Mouse (Mus musculus): ENCODE measurements around the gene Olfr150. TPM values are rescaled to one million over a fixed set of nuclear protein-coding genes. Genes with fewer than 3 reads are reported as not detected.
"Not testable (repeated sequence)": the region's sequence is repeated elsewhere in the genome, so short reads cannot be mapped to it uniquely, and the experiment has no call there.

Gene Olfr150
- not detected in 2 replicates for polyA plus RNA-seq (2015; fragmentation: Nextera tagmentation; extraction: Ambion mirVana)

DNA sequence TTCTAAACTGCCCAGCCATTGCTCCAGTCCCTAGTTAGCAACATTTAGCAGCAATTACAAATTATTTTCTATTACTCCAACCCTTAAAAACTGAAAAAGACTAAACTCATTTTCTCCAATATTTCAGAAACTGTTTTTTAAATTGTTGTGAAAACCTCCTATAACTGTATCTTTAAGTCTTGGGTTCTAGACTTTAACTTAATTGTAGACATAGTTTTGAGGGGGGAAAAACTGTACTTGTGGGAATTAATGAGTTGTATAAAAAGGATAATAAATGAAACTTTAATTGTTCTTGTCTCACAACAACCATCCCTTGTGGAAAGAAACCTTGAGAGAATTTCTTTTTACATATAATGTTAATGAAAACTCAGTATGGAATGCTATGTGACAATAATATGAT, at the start of gene Olfr150:
Olfr150 (plus strand) TSS at position 301 of the 400 bp plus-strand sequence.
- Histone ChIP-seq H3K9ac (no peak within 1 kb of the TSS), H3K4me3 (no peak within 1 kb of the TSS), H3K27me3 (no peaks in the 10 kb centered on the region), H3K27ac (replicated peaks) (no peak within 1 kb of the TSS), H3K4me1 (replicated peaks) (no peaks in the 10 kb centered on the region), H3K9me3 (no peaks in the 10 kb centered on the region), H3K36me3 (no peaks in the 10 kb centered on the region), H3K4me2 (no peak within 1 kb of the TSS)
- ATAC-seq (ENCODE audit: low read depth), result no peak

DNA sequence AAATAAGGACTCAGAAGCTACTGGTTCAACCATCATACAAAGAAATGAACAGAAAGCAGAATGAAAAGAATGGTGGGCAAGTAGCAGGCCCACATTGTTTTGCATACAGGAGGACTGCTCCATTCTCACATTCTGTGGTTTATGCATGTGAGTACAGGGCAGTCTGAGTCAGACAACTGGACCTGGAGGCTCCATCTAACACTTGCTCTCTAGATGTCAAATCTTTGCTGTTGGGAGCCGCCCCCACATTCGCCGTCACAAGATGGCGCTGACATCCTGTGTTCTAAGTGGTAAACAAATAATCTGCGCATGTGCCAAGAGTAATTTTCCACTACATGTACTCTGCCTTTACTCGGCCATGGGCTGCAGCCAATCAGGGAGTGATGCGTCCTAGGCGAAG, 29.7 kb upstream of the Olfr150 start:
- WGBS, result 89% methylated on average over 7 of the region's 8 CpGs
- not testable (repeated sequence) for H3K27me3 ChIP-seq; H3K4me1 ChIP-seq (replicated peaks); H3K9me3 ChIP-seq; H3K27ac ChIP-seq (replicated peaks); H3K9ac ChIP-seq; H3K36me3 ChIP-seq; H3K4me2 ChIP-seq; ATAC-seq (ENCODE audit: low read depth); H3K4me3 ChIP-seq

DNA sequence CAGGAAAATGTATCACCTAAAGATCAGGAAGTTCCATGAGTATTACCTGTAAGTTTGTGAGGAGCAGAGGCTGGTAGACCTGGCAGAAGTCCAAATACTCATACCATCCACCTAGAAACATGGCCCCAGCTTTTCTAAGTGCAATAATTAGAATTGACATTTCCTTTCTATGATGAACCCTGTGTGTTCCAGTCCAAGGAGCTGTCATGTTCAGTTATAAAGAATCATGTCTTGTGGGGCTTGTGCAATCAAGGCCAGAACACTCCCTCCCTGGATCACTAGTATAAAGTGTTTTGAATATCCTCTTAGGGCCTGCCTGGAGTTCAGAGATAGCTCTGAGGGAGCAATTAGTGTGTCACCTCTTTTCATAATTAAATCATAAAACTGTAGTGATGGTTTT, 23.8 kb upstream of the Olfr150 start, which contains the start of gene Olfr149:
Olfr149 (minus strand) TSS at position 101 of the 400 bp plus-strand sequence.
- Histone ChIP-seq H3K27ac (replicated peaks) (no peak within 1 kb of the TSS), H3K4me1 (replicated peaks) (no peaks in the 10 kb centered on the region), H3K4me3 (no peak within 1 kb of the TSS), H3K27me3 (no peaks in the 10 kb centered on the region), H3K9ac (no peak within 1 kb of the TSS), H3K9me3 (no peaks in the 10 kb centered on the region), H3K36me3 (no peaks in the 10 kb centered on the region), H3K4me2 (no peak within 1 kb of the TSS)
- no peak for ATAC-seq (ENCODE audit: low read depth)

DNA sequence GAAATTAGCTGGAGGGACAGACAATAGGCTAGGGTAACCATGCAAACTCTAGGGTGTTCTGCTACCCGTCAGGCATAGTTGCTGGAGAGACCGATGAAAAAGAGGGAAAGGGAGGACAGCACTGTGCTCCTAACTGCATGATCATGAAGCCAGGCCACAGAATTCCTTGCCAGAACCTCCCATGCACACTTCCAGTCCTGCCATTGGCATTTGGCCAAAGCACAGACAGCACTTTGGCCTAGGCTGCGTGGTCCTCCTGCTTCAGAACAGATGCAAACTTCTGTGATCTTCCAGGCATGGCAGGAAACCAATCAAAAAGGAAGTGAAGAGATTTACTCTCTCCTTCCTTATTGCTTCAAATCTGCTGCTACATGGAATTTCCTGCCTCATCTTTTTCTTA, 21.8 kb upstream of the Olfr150 start:
- H3K27me3 ChIP-seq, result no peaks in the 10 kb centered on the region
- H3K27ac ChIP-seq (replicated peaks), result no peak overlapping the region
- no peak overlapping the region for H3K4me2 ChIP-seq
- ATAC-seq (ENCODE audit: low read depth), result no peak
- H3K9ac ChIP-seq, result no peak overlapping the region
- H3K4me3 ChIP-seq, result no peak overlapping the region
- WGBS, result 73% methylated on average over 3 of the region's 3 CpGs
- no peaks in the 10 kb centered on the region for H3K4me1 ChIP-seq (replicated peaks)
- no peaks in the 10 kb centered on the region for H3K9me3 ChIP-seq
- no peaks in the 10 kb centered on the region for H3K36me3 ChIP-seq

DNA sequence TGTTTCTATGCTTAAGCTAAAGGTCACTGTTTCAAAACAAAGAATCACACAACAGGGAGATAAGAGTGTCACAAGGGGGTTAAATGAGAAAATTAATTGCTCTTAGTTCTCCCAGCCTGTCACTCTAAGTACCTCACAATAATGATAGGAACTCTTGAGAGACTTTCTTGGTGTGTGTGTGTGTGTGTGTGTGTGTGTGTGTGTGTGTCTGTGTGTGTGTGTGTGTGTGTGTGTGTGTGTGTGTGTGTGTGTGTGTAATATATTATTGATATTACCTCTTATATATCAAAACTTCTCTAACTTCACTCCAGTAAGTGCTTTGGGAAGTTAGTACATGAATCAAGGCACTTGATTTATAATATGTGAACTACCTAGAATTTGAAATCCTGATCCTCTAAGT, 19.7 kb upstream of the Olfr150 start, which contains the start of gene Olfr965:
Olfr965 (plus strand) TSS at position 301 of the 400 bp plus-strand sequence.
- ATAC-seq (ENCODE audit: low read depth), result no peak
- no peaks in the 10 kb centered on the region for H3K27me3 ChIP-seq
- H3K4me2 ChIP-seq, result no peak within 1 kb of the TSS
- H3K9ac ChIP-seq, result no peak within 1 kb of the TSS
- H3K4me3 ChIP-seq, result no peak within 1 kb of the TSS
- no peaks in the 10 kb centered on the region for H3K4me1 ChIP-seq (replicated peaks)
- no peak within 1 kb of the TSS for H3K27ac ChIP-seq (replicated peaks)
- no peaks in the 10 kb centered on the region for H3K36me3 ChIP-seq
- H3K9me3 ChIP-seq, result no peaks in the 10 kb centered on the region

DNA sequence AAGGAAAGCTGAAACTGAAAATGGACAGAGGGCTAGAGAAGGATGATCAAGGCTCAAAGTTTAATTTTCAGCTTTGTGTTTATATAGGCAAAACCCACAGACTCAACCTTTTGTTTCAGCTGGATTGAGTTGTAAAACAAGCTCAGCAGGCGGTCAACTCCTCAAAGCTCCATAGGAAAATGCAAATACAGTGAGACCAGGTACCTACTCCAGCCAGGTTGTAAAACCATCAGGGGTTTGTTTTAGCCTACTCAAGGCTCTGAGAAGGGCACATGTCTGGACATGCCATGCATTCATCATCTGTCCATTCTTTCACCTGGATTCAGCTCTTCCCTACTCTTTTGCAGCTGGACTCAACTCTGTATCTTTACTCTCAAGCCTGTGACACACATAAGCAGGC, 10.0 kb downstream of the Olfr150 start:
- Histone ChIP-seq H3K4me1 (replicated peaks) (no peaks in the 10 kb centered on the region), H3K27ac (replicated peaks) (no peak overlapping the region), H3K4me2 (no peak overlapping the region), H3K9me3 (no peaks in the 10 kb centered on the region), H3K27me3 (no peaks in the 10 kb centered on the region), H3K9ac (no peak overlapping the region), H3K36me3 (no peaks in the 10 kb centered on the region), H3K4me3 (no peak overlapping the region)
- WGBS, result 89% methylated on average over 1 of the region's 1 CpGs
- ATAC-seq (ENCODE audit: low read depth), result no peak

DNA sequence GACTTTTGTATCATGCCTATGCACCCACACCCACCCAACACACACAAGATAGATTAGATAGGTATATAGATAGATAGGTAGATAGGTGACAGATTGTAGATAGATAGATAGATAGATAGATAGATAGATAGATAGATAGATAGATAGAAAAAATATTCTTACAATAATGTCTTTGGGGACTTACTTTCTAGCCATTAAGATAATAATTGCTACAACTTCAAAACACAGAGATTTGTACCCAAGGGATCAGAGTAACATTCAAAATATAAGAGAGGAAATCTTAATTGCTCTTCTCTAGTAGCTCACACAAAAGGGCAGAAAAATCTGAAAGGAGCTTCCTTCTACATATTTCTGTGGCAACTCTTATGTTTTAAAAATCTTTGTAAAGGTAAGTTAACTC, 15.2 kb downstream of the Olfr150 start, which contains the start of gene Olfr967:
Olfr967 (plus strand) TSS at position 301 of the 400 bp plus-strand sequence.
- Histone ChIP-seq H3K9ac (no peak within 1 kb of the TSS), H3K27ac (replicated peaks) (no peak within 1 kb of the TSS), H3K9me3 (no peaks in the 10 kb centered on the region), H3K4me1 (replicated peaks) (no peaks in the 10 kb centered on the region), H3K36me3 (no peaks in the 10 kb centered on the region), H3K4me2 (no peak within 1 kb of the TSS), H3K27me3 (no peaks in the 10 kb centered on the region), H3K4me3 (no peak within 1 kb of the TSS)
- ATAC-seq (ENCODE audit: low read depth), result no peak

DNA sequence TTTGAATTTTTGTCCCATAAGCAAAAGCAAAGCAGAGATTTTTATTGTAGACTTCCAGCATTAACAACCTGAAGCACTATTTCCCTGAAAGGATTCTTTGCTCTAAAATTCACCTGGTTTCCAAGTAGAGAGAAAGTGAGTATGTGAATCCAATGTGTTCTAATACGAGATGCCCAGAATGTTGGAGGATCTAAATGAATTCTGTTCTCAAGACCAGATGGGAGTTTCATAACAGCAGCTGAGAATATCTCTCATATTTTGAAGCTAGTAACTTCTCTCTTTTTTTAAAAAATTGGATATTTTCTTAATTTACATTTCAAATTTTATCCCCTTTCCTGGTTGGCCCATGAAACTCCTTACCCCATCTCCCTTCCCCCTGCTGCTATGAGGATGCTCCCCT, 15.7 kb downstream of the Olfr150 start:
- 82% methylated on average over 1 of the region's 1 CpGs for WGBS
- Histone ChIP-seq H3K9ac (no peak overlapping the region), H3K27me3 (no peaks in the 10 kb centered on the region), H3K4me3 (no peak overlapping the region), H3K27ac (replicated peaks) (no peak overlapping the region), H3K4me2 (no peak overlapping the region), H3K36me3 (no peaks in the 10 kb centered on the region), H3K4me1 (replicated peaks) (no peaks in the 10 kb centered on the region), H3K9me3 (no peaks in the 10 kb centered on the region)
- no peak for ATAC-seq (ENCODE audit: low read depth)

DNA sequence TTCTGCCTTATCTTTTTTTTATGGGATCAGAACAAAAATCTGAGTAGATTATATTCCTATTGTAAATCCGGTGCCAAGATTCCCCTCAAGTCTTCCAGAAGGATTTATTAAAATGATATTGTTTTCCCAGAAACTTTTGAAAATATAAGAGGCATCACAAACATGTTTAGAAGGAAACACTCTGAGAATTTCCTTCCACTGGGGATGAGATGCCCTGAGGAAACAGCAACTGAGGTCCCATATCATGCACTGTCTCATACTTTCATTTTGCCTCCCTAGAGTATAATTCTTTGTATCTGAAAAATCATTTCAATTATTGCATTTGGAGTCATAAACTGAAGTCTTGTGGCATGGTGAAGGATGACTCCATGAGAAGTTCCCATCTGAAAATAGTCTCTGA, 52.4 kb downstream of the Olfr150 start, which contains the start of gene Olfr968:
Olfr968 (minus strand) TSS at position 101 of the 400 bp plus-strand sequence.
- H3K4me3 ChIP-seq, result no peak within 1 kb of the TSS
- H3K27me3 ChIP-seq, result no peaks in the 10 kb centered on the region
- WGBS, result 86% methylated on average over 1 of the region's 1 CpGs
- H3K36me3 ChIP-seq, result no peaks in the 10 kb centered on the region
- no peaks in the 10 kb centered on the region for H3K4me1 ChIP-seq (replicated peaks)
- no peaks in the 10 kb centered on the region for H3K9me3 ChIP-seq
- no peak for ATAC-seq (ENCODE audit: low read depth)
- no peak within 1 kb of the TSS for H3K4me2 ChIP-seq
- no peak within 1 kb of the TSS for H3K27ac ChIP-seq (replicated peaks)
- H3K9ac ChIP-seq, result no peak within 1 kb of the TSS

Other genes with a start within 250 kb of the Olfr150 start
- not detected in 2 replicates for gene Olfr44, start 237.0 kb upstream of the Olfr150 start, polyA plus RNA-seq (2015; fragmentation: Nextera tagmentation; extraction: Ambion mirVana)
- gene Olfr957, start 215.2 kb upstream of the Olfr150 start, polyA plus RNA-seq (2015; fragmentation: Nextera tagmentation; extraction: Ambion mirVana), result not detected in 2 replicates
- not detected in 2 replicates for gene Olfr958, start 176.9 kb upstream of the Olfr150 start, polyA plus RNA-seq (2015; fragmentation: Nextera tagmentation; extraction: Ambion mirVana)
- gene Olfr959, start 155.4 kb upstream of the Olfr150 start, polyA plus RNA-seq (2015; fragmentation: Nextera tagmentation; extraction: Ambion mirVana), result not detected in 2 replicates
- 60.0 and 67.7 TPM in 2 replicates for gene AW551984, start 126.6 kb upstream of the Olfr150 start, polyA plus RNA-seq (2015; fragmentation: Nextera tagmentation; extraction: Ambion mirVana)
- not detected in 2 replicates for gene Olfr148, start 120.3 kb upstream of the Olfr150 start, polyA plus RNA-seq (2015; fragmentation: Nextera tagmentation; extraction: Ambion mirVana)
- gene Olfr960, start 109.6 kb upstream of the Olfr150 start, polyA plus RNA-seq (2015; fragmentation: Nextera tagmentation; extraction: Ambion mirVana), result not detected in 2 replicates
- not detected in 2 replicates for gene Olfr961, start 85.9 kb upstream of the Olfr150 start, polyA plus RNA-seq (2015; fragmentation: Nextera tagmentation; extraction: Ambion mirVana)
- gene Olfr963, start 63.8 kb upstream of the Olfr150 start, polyA plus RNA-seq (2015; fragmentation: Nextera tagmentation; extraction: Ambion mirVana), result not detected in 2 replicates
- gene Olfr149, start 23.9 kb upstream of the Olfr150 start, polyA plus RNA-seq (2015; fragmentation: Nextera tagmentation; extraction: Ambion mirVana), result not detected in 2 replicates
- gene Olfr965, start 19.6 kb upstream of the Olfr150 start, polyA plus RNA-seq (2015; fragmentation: Nextera tagmentation; extraction: Ambion mirVana), result not detected in 2 replicates
- gene Olfr967, start 15.3 kb downstream of the Olfr150 start, polyA plus RNA-seq (2015; fragmentation: Nextera tagmentation; extraction: Ambion mirVana), result not detected in 2 replicates
- gene Olfr968, start 52.3 kb downstream of the Olfr150 start, polyA plus RNA-seq (2015; fragmentation: Nextera tagmentation; extraction: Ambion mirVana), result not detected in 2 replicates
- not detected in 2 replicates for gene Olfr969, start 60.0 kb downstream of the Olfr150 start, polyA plus RNA-seq (2015; fragmentation: Nextera tagmentation; extraction: Ambion mirVana)
- not detected in 2 replicates for gene Olfr970, start 77.9 kb downstream of the Olfr150 start, polyA plus RNA-seq (2015; fragmentation: Nextera tagmentation; extraction: Ambion mirVana)
- not detected in 2 replicates for gene Olfr971, start 105.9 kb downstream of the Olfr150 start, polyA plus RNA-seq (2015; fragmentation: Nextera tagmentation; extraction: Ambion mirVana)
- not detected in 2 replicates for gene Olfr972, start 135.4 kb downstream of the Olfr150 start, polyA plus RNA-seq (2015; fragmentation: Nextera tagmentation; extraction: Ambion mirVana)
- gene Olfr229, start 176.4 kb downstream of the Olfr150 start, polyA plus RNA-seq (2015; fragmentation: Nextera tagmentation; extraction: Ambion mirVana), result not detected in 2 replicates
- gene Olfr974, start 206.5 kb downstream of the Olfr150 start, polyA plus RNA-seq (2015; fragmentation: Nextera tagmentation; extraction: Ambion mirVana), result not detected in 2 replicates
- not detected in 2 replicates for gene Olfr975, start 221.1 kb downstream of the Olfr150 start, polyA plus RNA-seq (2015; fragmentation: Nextera tagmentation; extraction: Ambion mirVana)
- gene Olfr976, start 230.2 kb downstream of the Olfr150 start, polyA plus RNA-seq (2015; fragmentation: Nextera tagmentation; extraction: Ambion mirVana), result not detected in 2 replicates